Mouse (Mus musculus): ENCODE results near the gene Mgat5b.

- TF ChIP-seq ZC3H11A (IDR thresholded peaks at IDR 0.05; ENCODE audit: borderline replicate concordance, low read depth, low read length) (no peak), ZNF384 (IDR thresholded peaks at IDR 0.05; ENCODE audit: low read depth, low read length) (no peak), HCFC1 (IDR thresholded peaks at IDR 0.05; ENCODE audit: borderline replicate concordance, insufficient read depth, low read length) (no peak), CHD2 (IDR thresholded peaks at IDR 0.05; ENCODE audit: low read depth, low read length) (no peak), MAFK (IDR thresholded peaks at IDR 0.05; ENCODE audit: insufficient read depth, low read depth, low read length) (no peak)
Measured at GRCm38 (mm10) chr11:116869641-116870040, 49.0 kb upstream of the Mgat5b start.

Measured in ES-E14 (cell line).